Mouse (Mus musculus): Measurements from ENCODE around the gene Adamts9. TPM values are rescaled to one million over a fixed set of nuclear protein-coding genes. Genes with fewer than 3 reads are reported as not detected.
A peak's percentile ranks its signal among the peaks of the same experiment; 100 is the strongest.

Adamts9 gene
- polyA plus RNA-seq, 1 experiment from 2014 or later, result 9.3 TPM

DNA sequence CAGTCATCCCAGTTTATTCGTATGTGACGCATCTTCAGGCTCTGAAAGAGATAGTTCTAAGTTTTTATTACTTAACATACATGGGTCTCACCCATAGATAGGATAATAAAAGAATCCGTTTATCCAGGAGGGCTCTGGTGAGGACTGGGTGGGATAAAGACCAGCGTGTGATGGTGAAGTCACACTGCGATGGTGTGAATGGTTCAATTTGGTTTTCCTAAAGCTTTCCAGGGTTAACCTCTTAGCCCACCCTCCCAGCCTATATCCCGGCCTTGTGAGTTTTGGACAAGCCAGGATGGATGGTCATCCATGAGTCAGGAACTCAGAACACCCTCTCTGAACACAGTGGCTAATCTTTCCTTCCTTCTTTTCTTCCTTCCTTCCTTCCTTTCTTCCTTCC lies 17.7 kb upstream of the Adamts9 start:
- Histone ChIP-seq H3K9me3 (no peaks in the 10 kb centered on the region), H3K36me3 (no peaks in the 10 kb centered on the region), H3K4me2 (replicated peaks) (no peak overlapping the region), H3K9ac (no peak overlapping the region), H3K4me1 (no peaks in the 10 kb centered on the region), H3K27ac (no peak overlapping the region), H3K4me3 (no peak overlapping the region), H3K27me3 (no peaks in the 10 kb centered on the region)
- 89% methylated on average over 6 of the region's 6 CpGs for WGBS
- no peak for ATAC-seq (ENCODE audit: insufficient number of reproducible peaks, insufficient read depth, low FRiP score, low TSS enrichment)

DNA sequence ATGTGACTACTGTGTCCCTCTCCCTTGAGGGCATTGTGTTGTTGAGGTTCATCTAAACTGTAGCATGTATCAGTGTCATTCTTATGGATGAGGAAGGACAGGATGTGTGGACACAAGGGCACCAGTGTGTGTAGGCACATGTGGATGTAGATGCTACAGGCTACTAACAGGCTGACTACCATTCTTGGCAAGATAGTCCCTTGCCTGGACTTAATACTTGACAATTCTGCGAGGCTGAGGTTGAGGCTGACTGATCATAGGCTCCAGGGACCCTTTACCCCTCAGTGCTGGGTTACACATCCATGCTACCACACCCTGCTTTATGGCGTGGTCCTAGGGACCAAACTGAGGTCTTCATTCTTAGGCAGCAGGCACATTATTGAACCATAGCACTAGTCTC lies 16.1 kb upstream of the Adamts9 start:
- no peak overlapping the region for H3K27ac ChIP-seq
- no peaks in the 10 kb centered on the region for H3K9me3 ChIP-seq
- no peak for ATAC-seq (ENCODE audit: insufficient number of reproducible peaks, insufficient read depth, low FRiP score, low TSS enrichment)
- H3K4me1 ChIP-seq, result no peaks in the 10 kb centered on the region
- H3K36me3 ChIP-seq, result no peaks in the 10 kb centered on the region
- WGBS, result 82% methylated on average over 2 of the region's 2 CpGs
- no peak overlapping the region for H3K4me2 ChIP-seq (replicated peaks)
- no peak overlapping the region for H3K9ac ChIP-seq
- no peaks in the 10 kb centered on the region for H3K27me3 ChIP-seq
- no peak overlapping the region for H3K4me3 ChIP-seq

DNA sequence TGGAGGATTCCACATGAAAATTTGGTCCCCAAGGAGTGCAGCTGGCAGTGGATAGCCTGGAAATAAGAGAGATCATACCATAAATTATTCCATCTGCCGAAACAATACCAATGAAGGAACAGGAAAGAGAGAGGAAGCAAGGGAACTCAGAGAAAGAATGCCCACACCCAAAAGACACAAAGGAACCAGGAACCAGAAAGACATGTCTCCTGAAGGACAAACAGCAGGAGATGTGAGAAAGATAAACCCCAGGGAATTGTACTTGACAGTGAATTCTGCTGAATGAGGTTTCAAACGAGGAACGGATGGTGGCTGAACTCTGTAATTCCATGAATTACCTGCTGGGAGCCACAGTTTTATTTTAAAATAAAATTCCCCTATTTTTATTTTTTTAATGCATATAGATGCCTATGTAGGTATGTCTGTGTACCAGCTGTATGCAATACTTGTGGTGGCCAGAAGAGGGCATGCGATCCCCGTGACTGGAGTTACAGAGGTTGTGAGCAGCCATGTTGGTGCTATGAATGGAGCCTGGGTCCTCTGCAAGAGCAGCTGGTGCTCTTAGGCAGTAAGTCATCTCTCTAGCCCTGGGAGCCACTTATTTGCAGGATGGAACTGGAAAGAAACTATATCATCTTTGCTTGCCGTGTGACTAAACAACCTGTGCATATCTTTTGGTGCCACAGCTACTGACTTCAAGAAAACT lies 4.2 kb upstream of the Adamts9 start:
- Histone ChIP-seq H3K9ac (no peak overlapping the region), H3K4me2 (replicated peaks) (no peak overlapping the region), H3K27ac (no peak overlapping the region), H3K27me3 (peaks cover 17% of the 10 kb centered on the region; the same call in 1 of the 2 replicates), H3K4me1 (no peaks in the 10 kb centered on the region), H3K4me3 (no peak overlapping the region), H3K9me3 (peaks cover 7% of the 10 kb centered on the region; the same call in 1 of the 2 replicates), H3K36me3 (no peaks in the 10 kb centered on the region)
- WGBS, result 90% methylated on average over 6 of the region's 6 CpGs
- no peak for ATAC-seq (ENCODE audit: insufficient number of reproducible peaks, insufficient read depth, low FRiP score, low TSS enrichment)

DNA sequence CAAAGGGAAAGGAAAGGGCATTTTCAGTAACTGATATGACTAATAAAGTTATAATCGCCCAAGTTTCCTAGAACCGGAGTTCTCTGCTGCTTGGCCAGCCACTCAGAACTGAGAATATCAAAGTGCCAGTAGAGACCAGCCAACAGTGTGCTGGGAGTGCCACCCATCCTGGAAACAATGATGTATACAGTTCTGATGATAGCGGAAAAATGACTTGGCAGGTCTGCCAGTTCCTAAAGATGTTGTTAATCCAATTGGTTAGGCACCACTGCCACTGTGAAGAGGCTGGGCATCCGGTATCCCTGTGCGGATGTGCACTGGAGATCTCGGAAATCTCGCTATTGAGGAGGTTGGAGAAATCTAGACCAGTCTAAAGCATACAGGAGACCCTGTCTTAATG lies 1.4 kb upstream of the Adamts9 start:
- no peak overlapping the region for H3K4me3 ChIP-seq
- H3K27me3 ChIP-seq, result peaks cover 17% of the 10 kb centered on the region; the same call in 1 of the 2 replicates
- WGBS, result 46% methylated on average over 7 of the region's 7 CpGs
- peaks cover 7% of the 10 kb centered on the region; the same call in 1 of the 2 replicates for H3K9me3 ChIP-seq
- no peaks in the 10 kb centered on the region for H3K36me3 ChIP-seq
- H3K9ac ChIP-seq, result no peak overlapping the region
- ATAC-seq (ENCODE audit: insufficient number of reproducible peaks, insufficient read depth, low FRiP score, low TSS enrichment), result no peak
- no peak overlapping the region for H3K27ac ChIP-seq
- peaks cover 3% of the 10 kb centered on the region; the same call in 1 of the 2 replicates for H3K4me1 ChIP-seq
- no peak overlapping the region for H3K4me2 ChIP-seq (replicated peaks)

DNA sequence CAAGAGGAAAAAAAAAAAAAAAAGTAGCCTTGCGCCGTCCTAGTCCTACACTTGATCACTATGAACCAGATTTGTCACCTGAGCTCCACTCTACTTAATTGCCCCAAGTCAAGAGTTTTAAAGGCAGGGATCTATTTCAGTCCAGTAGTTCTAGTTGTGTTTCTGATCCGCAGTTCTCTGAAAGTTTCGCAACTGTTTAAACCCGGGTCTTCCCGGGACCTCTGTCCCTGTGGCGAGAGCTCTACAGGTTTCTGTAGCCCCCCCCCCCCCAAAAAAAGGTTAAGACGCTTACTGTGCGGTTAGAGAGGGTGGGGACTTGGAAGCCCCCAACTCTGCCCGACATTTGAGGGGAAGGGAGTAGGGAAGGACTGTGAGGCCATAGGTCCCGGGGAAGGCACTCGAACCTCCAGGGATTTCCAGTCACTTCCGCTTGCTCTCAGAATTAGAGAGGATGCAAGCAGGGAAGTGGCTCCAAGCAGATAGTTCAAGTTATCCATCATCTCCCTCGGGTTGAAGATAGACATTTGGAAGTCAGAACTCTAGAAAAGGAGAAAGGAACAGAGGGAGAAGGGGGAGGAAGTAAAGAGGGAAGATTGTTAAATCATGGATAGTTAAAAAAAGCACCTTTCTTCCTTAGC lies 875 bp upstream of the Adamts9 start:
- no peak overlapping the region for H3K9ac ChIP-seq
- peaks cover 7% of the 10 kb centered on the region; the same call in 1 of the 2 replicates for H3K4me1 ChIP-seq
- H3K4me3 ChIP-seq, result peak overlapping the region; percentile 55
- H3K9me3 ChIP-seq, result peaks cover 7% of the 10 kb centered on the region; the same call in 1 of the 2 replicates
- H3K36me3 ChIP-seq, result no peaks in the 10 kb centered on the region
- 3% methylated on average over 14 of the region's 14 CpGs for WGBS
- peaks cover 17% of the 10 kb centered on the region; the same call in 1 of the 2 replicates for H3K27me3 ChIP-seq
- H3K27ac ChIP-seq, result no peak overlapping the region
- no peak for ATAC-seq (ENCODE audit: insufficient number of reproducible peaks, insufficient read depth, low FRiP score, low TSS enrichment)
- peak overlapping the region; percentile 89 for H3K4me2 ChIP-seq (replicated peaks)

DNA sequence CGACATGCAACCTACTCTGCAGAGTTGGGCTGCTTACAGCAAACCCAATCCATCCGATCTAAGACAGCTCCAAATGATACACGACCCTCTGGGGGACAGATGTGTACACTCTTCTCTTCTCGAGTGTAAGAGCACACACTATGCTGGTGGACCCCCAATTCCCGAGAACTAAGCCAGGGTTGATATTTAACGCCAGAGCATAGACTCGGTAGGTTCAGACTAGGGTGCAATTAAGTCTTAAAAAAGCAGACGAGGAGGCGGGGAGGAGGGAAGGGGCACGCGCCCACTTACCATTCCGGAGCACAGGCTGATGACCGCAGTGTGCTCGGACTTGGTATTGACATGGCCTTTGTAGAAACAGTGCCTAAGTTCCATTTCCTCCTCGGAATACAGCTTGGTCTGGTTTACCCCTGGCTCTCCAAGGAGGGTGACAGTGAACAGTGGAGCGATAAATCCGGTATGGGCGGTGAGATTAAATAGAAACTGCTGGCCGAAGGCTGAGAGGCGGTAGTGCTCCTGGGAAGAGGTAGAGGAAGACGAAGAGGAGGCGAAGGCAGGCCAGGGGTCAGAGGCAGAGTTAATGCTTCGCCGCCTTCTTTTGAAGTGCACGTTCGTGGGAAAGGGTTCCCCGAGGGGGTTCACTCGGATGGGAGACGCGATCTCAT lies 1.4 kb downstream of the Adamts9 start:
- peak overlapping the region; percentile 89 for H3K4me2 ChIP-seq (replicated peaks)
- no peaks in the 10 kb centered on the region for H3K9me3 ChIP-seq
- H3K4me3 ChIP-seq, result peak overlapping the region; percentile 55
- peaks cover 8% of the 10 kb centered on the region; the same call in 1 of the 2 replicates for H3K36me3 ChIP-seq
- ATAC-seq (ENCODE audit: insufficient number of reproducible peaks, insufficient read depth, low FRiP score, low TSS enrichment), result peak; percentile 4; the same call in 1 of the 2 replicates
- H3K27me3 ChIP-seq, result peaks cover 17% of the 10 kb centered on the region; the same call in 1 of the 2 replicates
- H3K27ac ChIP-seq, result peak overlapping the region; percentile 52
- peaks cover 7% of the 10 kb centered on the region; the same call in 1 of the 2 replicates for H3K4me1 ChIP-seq
- under 1% methylated on average over 30 of the region's 30 CpGs for WGBS
- H3K9ac ChIP-seq, result peak overlapping the region; percentile 68

DNA sequence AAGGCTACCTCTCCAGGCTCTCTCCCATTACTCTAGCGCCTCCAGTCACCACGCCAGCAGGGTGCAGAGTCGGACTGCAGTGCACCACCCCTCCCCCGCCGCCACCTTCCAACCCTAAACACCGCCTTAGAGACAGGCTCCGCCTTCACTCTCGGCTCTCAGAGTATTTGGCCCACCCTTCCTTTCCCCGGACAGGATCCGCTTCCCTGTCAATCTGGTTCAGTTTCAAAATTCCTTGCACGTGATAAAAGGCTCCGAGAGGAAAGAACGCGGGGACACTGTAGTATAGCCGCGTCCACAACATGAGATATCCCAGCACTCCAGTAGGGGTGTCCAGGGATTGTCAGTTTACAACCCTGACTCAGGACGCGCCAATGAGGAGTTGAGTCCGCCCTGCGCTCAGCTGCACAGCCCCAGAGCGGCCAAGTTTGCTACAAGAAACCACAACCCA lies 2.0 kb downstream of the Adamts9 start:
- peaks cover 7% of the 10 kb centered on the region; the same call in 1 of the 2 replicates for H3K4me1 ChIP-seq
- peak overlapping the region; percentile 68 for H3K9ac ChIP-seq
- under 1% methylated on average over 21 of the region's 21 CpGs for WGBS
- H3K27me3 ChIP-seq, result peaks cover 17% of the 10 kb centered on the region; the same call in 1 of the 2 replicates
- peak; percentile 83 for ATAC-seq (ENCODE audit: insufficient number of reproducible peaks, insufficient read depth, low FRiP score, low TSS enrichment)
- H3K9me3 ChIP-seq, result no peaks in the 10 kb centered on the region
- peak overlapping the region; percentile 52 for H3K27ac ChIP-seq
- H3K4me2 ChIP-seq (replicated peaks), result peak overlapping the region; percentile 89
- peaks cover 10% of the 10 kb centered on the region; the same call in 1 of the 2 replicates for H3K36me3 ChIP-seq
- peak overlapping the region; percentile 55 for H3K4me3 ChIP-seq

DNA sequence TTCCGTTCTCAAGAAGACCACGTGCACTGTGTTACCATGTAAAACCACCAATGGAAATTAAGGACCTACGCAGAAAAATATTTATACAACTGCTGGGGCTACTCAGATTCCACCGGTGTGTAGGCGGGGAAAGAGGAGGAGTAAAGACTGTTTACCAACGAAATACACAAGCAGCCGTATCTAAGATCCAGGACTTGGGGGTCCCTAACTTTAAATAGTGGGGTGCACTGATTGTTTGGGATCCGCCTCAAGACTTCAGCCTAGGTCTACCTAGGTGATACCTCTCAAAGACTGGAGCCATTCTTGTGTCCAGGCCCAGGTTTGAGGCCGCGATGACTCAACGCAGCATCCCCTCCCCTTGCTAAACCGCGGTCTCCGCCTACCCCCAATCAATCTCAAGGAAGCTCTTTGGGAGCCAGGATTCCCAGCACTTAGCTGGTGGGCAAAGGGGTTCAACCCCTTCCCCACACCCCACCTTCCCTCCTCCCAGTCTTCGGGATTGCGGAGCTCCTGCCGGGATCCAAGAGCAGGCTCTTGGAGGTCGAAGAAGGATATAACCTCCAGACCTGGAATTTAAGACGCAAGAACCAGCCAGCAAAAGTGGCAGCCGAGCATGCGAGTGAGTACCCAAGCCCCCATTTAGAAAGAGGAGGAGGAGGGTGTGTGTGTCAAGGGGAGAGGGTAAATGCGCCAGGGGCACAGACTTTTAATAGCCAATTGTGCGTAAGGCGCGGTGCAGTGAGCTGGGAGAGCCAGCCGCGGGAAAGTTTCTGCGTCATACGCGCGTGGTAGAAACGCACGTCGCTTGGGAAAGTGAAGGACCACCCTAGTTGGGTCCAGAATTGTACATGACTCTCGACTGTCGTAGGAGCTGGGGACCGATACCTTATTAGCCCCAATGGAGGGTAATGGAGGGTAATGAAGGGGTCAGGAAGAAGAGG lies 2.8 kb downstream of the Adamts9 start:
- no peak; the same call in 1 of the 2 replicates for ATAC-seq (ENCODE audit: insufficient number of reproducible peaks, insufficient read depth, low FRiP score, low TSS enrichment)
- Histone ChIP-seq H3K9me3 (no peaks in the 10 kb centered on the region), H3K9ac (peak overlapping the region; percentile 68), H3K27ac (peak overlapping the region; percentile 13; the same call in 1 of the 2 replicates), H3K36me3 (peaks cover 15% of the 10 kb centered on the region; the same call in 1 of the 2 replicates), H3K4me1 (peaks cover 7% of the 10 kb centered on the region; the same call in 1 of the 2 replicates), H3K4me2 (replicated peaks) (peak overlapping the region; percentile 89), H3K27me3 (peaks cover 14% of the 10 kb centered on the region; the same call in 1 of the 2 replicates), H3K4me3 (peak overlapping the region; percentile 55)
- under 1% methylated on average over 37 of the region's 37 CpGs for WGBS

DNA sequence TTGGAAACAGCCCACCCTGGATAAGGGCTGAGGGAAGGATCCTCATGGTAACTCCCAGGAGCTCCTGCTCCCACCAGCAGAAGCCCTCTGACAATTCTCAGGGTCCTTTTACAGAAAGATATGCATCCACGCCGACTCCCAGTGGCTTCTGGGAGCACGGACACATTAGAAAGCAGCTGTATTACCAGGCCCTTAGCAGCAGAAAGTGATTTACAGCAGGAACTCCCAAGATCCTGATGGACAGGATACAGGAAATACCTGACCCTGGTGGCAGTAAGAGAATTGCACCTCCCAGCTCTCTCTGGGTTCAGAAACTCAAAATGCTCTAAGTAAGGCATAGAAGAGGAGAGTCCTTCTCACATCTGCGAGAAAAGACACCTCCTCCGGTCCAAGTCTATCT lies 15.0 kb downstream of the Adamts9 start:
- no peaks in the 10 kb centered on the region for H3K9me3 ChIP-seq
- peaks cover 9% of the 10 kb centered on the region; the same call in 1 of the 2 replicates for H3K4me1 ChIP-seq
- no peak overlapping the region for H3K9ac ChIP-seq
- no peak overlapping the region for H3K27ac ChIP-seq
- no peak overlapping the region for H3K4me3 ChIP-seq
- H3K36me3 ChIP-seq, result no peaks in the 10 kb centered on the region
- 84% methylated on average over 5 of the region's 5 CpGs for WGBS
- H3K4me2 ChIP-seq (replicated peaks), result no peak overlapping the region
- H3K27me3 ChIP-seq, result no peaks in the 10 kb centered on the region
- ATAC-seq (ENCODE audit: insufficient number of reproducible peaks, insufficient read depth, low FRiP score, low TSS enrichment), result no peak

DNA sequence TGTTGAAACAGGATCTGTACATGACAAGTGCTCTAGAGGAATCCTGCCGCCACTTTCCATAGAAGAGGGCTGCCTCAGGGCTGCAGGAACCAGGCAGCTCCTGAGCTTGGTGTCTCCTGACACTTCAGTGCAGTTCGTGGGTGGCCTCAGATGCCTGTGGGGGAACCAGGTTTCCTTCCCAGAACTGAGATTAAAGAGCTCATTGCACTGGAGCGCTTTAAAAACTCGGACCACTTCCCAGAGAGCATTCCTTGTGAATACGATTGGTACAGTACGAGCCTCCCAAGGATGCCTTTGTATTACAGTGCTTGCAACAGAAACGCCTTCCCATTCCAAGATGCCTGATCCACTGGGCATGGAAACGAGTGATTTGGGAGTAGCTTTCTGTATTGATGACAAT lies 18.8 kb downstream of the Adamts9 start:
- H3K27me3 ChIP-seq, result no peaks in the 10 kb centered on the region
- peaks cover 9% of the 10 kb centered on the region; the same call in 1 of the 2 replicates for H3K4me1 ChIP-seq
- no peak for ATAC-seq (ENCODE audit: insufficient number of reproducible peaks, insufficient read depth, low FRiP score, low TSS enrichment)
- H3K36me3 ChIP-seq, result no peaks in the 10 kb centered on the region
- no peak overlapping the region for H3K27ac ChIP-seq
- H3K4me2 ChIP-seq (replicated peaks), result no peak overlapping the region
- no peak overlapping the region for H3K4me3 ChIP-seq
- H3K9ac ChIP-seq, result no peak overlapping the region
- H3K9me3 ChIP-seq, result no peaks in the 10 kb centered on the region
- WGBS, result 54% methylated on average over 8 of the region's 8 CpGs

All from embryonic facial prominence, embryonic 12.5 days (tissue).